Mouse (Mus musculus): ENCODE results near the gene Elmsan1. TPM values are rescaled to one million over a fixed set of nuclear protein-coding genes. Genes with fewer than 3 reads are reported as not detected.

The Elmsan1 gene
- polyA plus RNA-seq, 1 experiment from 2014 or later = 4.3 TPM

GRCm38 (mm10) chr12:84142281-84143050, 76.2 kb downstream of the Elmsan1 start:
- Histone ChIP-seq H3K4me3 (replicated peaks; ENCODE audit: low read depth, low read length) (no peak overlapping the region), H3K9me3 (ENCODE audit: control insufficient read depth, low read length) (no peaks in the 10 kb centered on the region), H3K27ac (replicated peaks; ENCODE audit: low read depth, low read length) (no peak overlapping the region), H3K27me3 (ENCODE audit: control insufficient read depth, insufficient read depth, low read length) (no peaks in the 10 kb centered on the region), H3K4me1 (ENCODE audit: control insufficient read depth, insufficient read depth, low read length) (0 out of 2 replicates have a peak, but pooled peaks cover 2% of the 10 kb centered on the region), H3K9ac (replicated peaks; ENCODE audit: low read length) (no peak overlapping the region), H3K36me3 (ENCODE audit: control insufficient read depth, insufficient read depth, low read length) (peaks cover 26% of the 10 kb centered on the region), H3K4me2 (ENCODE audit: low read length) (no peak overlapping the region)
- no peak for ATAC-seq (ENCODE audit: low FRiP score, low TSS enrichment)
- DNase-seq = no peak
- 57% methylated on average over 14 of the region's 14 CpGs for WGBS

- Histone ChIP-seq H3K36me3 (ENCODE audit: control insufficient read depth, insufficient read depth, low read length) (peaks cover 37% of the 10 kb centered on the region), H3K27ac (replicated peaks; ENCODE audit: low read depth, low read length) (no peak overlapping the region), H3K9ac (replicated peaks; ENCODE audit: low read length) (no peak overlapping the region), H3K4me1 (ENCODE audit: control insufficient read depth, insufficient read depth, low read length) (no peaks in the 10 kb centered on the region), H3K9me3 (ENCODE audit: control insufficient read depth, low read length) (no peaks in the 10 kb centered on the region), H3K27me3 (ENCODE audit: control insufficient read depth, insufficient read depth, low read length) (no peaks in the 10 kb centered on the region), H3K4me3 (replicated peaks; ENCODE audit: low read depth, low read length) (no peak overlapping the region), H3K4me2 (ENCODE audit: low read length) (no peak overlapping the region)
- 87% methylated on average over 4 of the region's 4 CpGs for WGBS
- DNase-seq = no peak
- ATAC-seq (ENCODE audit: low FRiP score, low TSS enrichment) = no peak
Observed at GRCm38 (mm10) chr12:84141271-84141670, 77.4 kb downstream of the Elmsan1 start.

GRCm38 (mm10) chr12:84140135-84140534, 78.5 kb downstream of the Elmsan1 start:
- no peaks in the 10 kb centered on the region for H3K27me3 ChIP-seq (ENCODE audit: control insufficient read depth, insufficient read depth, low read length)
- ATAC-seq (ENCODE audit: low FRiP score, low TSS enrichment) = no peak
- H3K27ac ChIP-seq (replicated peaks; ENCODE audit: low read depth, low read length) = no peak overlapping the region
- H3K36me3 ChIP-seq (ENCODE audit: control insufficient read depth, insufficient read depth, low read length) = peaks cover 47% of the 10 kb centered on the region
- H3K9ac ChIP-seq (replicated peaks; ENCODE audit: low read length) = no peak overlapping the region
- no peaks in the 10 kb centered on the region for H3K9me3 ChIP-seq (ENCODE audit: control insufficient read depth, low read length)
- H3K4me2 ChIP-seq (ENCODE audit: low read length) = no peak overlapping the region
- DNase-seq = no peak
- 77% methylated on average over 4 of the region's 4 CpGs for WGBS
- H3K4me1 ChIP-seq (ENCODE audit: control insufficient read depth, insufficient read depth, low read length) = no peaks in the 10 kb centered on the region
- no peak overlapping the region for H3K4me3 ChIP-seq (replicated peaks; ENCODE audit: low read depth, low read length)

GRCm38 (mm10) chr12:84137131-84137530, 81.5 kb downstream of the Elmsan1 start:
- H3K4me3 ChIP-seq (replicated peaks; ENCODE audit: low read depth, low read length) = no peak overlapping the region
- no peak for ATAC-seq (ENCODE audit: low FRiP score, low TSS enrichment)
- H3K27me3 ChIP-seq (ENCODE audit: control insufficient read depth, insufficient read depth, low read length) = no peaks in the 10 kb centered on the region
- no peak overlapping the region for H3K4me2 ChIP-seq (ENCODE audit: low read length)
- H3K4me1 ChIP-seq (ENCODE audit: control insufficient read depth, insufficient read depth, low read length) = no peaks in the 10 kb centered on the region
- peaks cover 50% of the 10 kb centered on the region for H3K36me3 ChIP-seq (ENCODE audit: control insufficient read depth, insufficient read depth, low read length)
- no peaks in the 10 kb centered on the region for H3K9me3 ChIP-seq (ENCODE audit: control insufficient read depth, low read length)
- H3K9ac ChIP-seq (replicated peaks; ENCODE audit: low read length) = no peak overlapping the region
- no peak overlapping the region for H3K27ac ChIP-seq (replicated peaks; ENCODE audit: low read depth, low read length)
- DNase-seq = no peak
- WGBS = 90% methylated on average over 7 of the region's 7 CpGs

- no peak overlapping the region for H3K4me3 ChIP-seq (replicated peaks; ENCODE audit: low read depth, low read length)
- H3K4me1 ChIP-seq (ENCODE audit: control insufficient read depth, insufficient read depth, low read length) = no peaks in the 10 kb centered on the region
- ATAC-seq (ENCODE audit: low FRiP score, low TSS enrichment) (no peak), DNase-seq (peak; percentile 43)
- no peak overlapping the region for H3K9ac ChIP-seq (replicated peaks; ENCODE audit: low read length)
- no peak overlapping the region for H3K4me2 ChIP-seq (ENCODE audit: low read length)
- no peaks in the 10 kb centered on the region for H3K27me3 ChIP-seq (ENCODE audit: control insufficient read depth, insufficient read depth, low read length)
- H3K36me3 ChIP-seq (ENCODE audit: control insufficient read depth, insufficient read depth, low read length) = peaks cover 53% of the 10 kb centered on the region
- WGBS = 67% methylated on average over 3 of the region's 3 CpGs
- H3K9me3 ChIP-seq (ENCODE audit: control insufficient read depth, low read length) = no peaks in the 10 kb centered on the region
- no peak overlapping the region for H3K27ac ChIP-seq (replicated peaks; ENCODE audit: low read depth, low read length)
Observed at GRCm38 (mm10) chr12:84132265-84132664, 86.4 kb downstream of the Elmsan1 start.

- Histone ChIP-seq H3K27me3 (ENCODE audit: control insufficient read depth, insufficient read depth, low read length) (no peaks in the 10 kb centered on the region), H3K27ac (replicated peaks; ENCODE audit: low read depth, low read length) (no peak overlapping the region), H3K4me1 (ENCODE audit: control insufficient read depth, insufficient read depth, low read length) (no peaks in the 10 kb centered on the region), H3K4me2 (ENCODE audit: low read length) (no peak overlapping the region), H3K9ac (replicated peaks; ENCODE audit: low read length) (no peak overlapping the region), H3K9me3 (ENCODE audit: control insufficient read depth, low read length) (no peaks in the 10 kb centered on the region), H3K36me3 (ENCODE audit: control insufficient read depth, insufficient read depth, low read length) (peaks cover 41% of the 10 kb centered on the region), H3K4me3 (replicated peaks; ENCODE audit: low read depth, low read length) (no peak overlapping the region)
- 94% methylated on average over 8 of the region's 8 CpGs for WGBS
- DNase-seq = no peak
- no peak for ATAC-seq (ENCODE audit: low FRiP score, low TSS enrichment)
Observed at GRCm38 (mm10) chr12:84129931-84130330, 88.8 kb downstream of the Elmsan1 start.

- H3K27me3 ChIP-seq (ENCODE audit: control insufficient read depth, insufficient read depth, low read length) = no peaks in the 10 kb centered on the region
- 91% methylated on average over 6 of the region's 6 CpGs for WGBS
- H3K36me3 ChIP-seq (ENCODE audit: control insufficient read depth, insufficient read depth, low read length) = peaks cover 41% of the 10 kb centered on the region
- ATAC-seq (ENCODE audit: low FRiP score, low TSS enrichment) (no peak), DNase-seq (no peak)
- H3K4me1 ChIP-seq (ENCODE audit: control insufficient read depth, insufficient read depth, low read length) = no peaks in the 10 kb centered on the region
- no peak overlapping the region for H3K4me2 ChIP-seq (ENCODE audit: low read length)
- no peak overlapping the region for H3K9ac ChIP-seq (replicated peaks; ENCODE audit: low read length)
- H3K27ac ChIP-seq (replicated peaks; ENCODE audit: low read depth, low read length) = no peak overlapping the region
- no peak overlapping the region for H3K4me3 ChIP-seq (replicated peaks; ENCODE audit: low read depth, low read length)
- no peaks in the 10 kb centered on the region for H3K9me3 ChIP-seq (ENCODE audit: control insufficient read depth, low read length)
Observed at GRCm38 (mm10) chr12:84128576-84128975, 90.1 kb downstream of the Elmsan1 start.

GRCm38 (mm10) chr12:84126899-84127298, 91.8 kb downstream of the Elmsan1 start:
- H3K9ac ChIP-seq (replicated peaks; ENCODE audit: low read length) = no peak overlapping the region
- WGBS = 78% methylated on average over 2 of the region's 2 CpGs
- H3K27ac ChIP-seq (replicated peaks; ENCODE audit: low read depth, low read length) = no peak overlapping the region
- ATAC-seq (ENCODE audit: low FRiP score, low TSS enrichment) (no peak), DNase-seq (no peak)
- no peak overlapping the region for H3K4me3 ChIP-seq (replicated peaks; ENCODE audit: low read depth, low read length)
- no peaks in the 10 kb centered on the region for H3K27me3 ChIP-seq (ENCODE audit: control insufficient read depth, insufficient read depth, low read length)
- peaks cover 36% of the 10 kb centered on the region for H3K36me3 ChIP-seq (ENCODE audit: control insufficient read depth, insufficient read depth, low read length)
- no peak overlapping the region for H3K4me2 ChIP-seq (ENCODE audit: low read length)
- H3K9me3 ChIP-seq (ENCODE audit: control insufficient read depth, low read length) = no peaks in the 10 kb centered on the region
- no peaks in the 10 kb centered on the region for H3K4me1 ChIP-seq (ENCODE audit: control insufficient read depth, insufficient read depth, low read length)

- Histone ChIP-seq H3K27me3 (ENCODE audit: control insufficient read depth, insufficient read depth, low read length) (no peaks in the 10 kb centered on the region), H3K9me3 (ENCODE audit: control insufficient read depth, low read length) (no peaks in the 10 kb centered on the region), H3K27ac (replicated peaks; ENCODE audit: low read depth, low read length) (no peak overlapping the region), H3K36me3 (ENCODE audit: control insufficient read depth, insufficient read depth, low read length) (peaks cover 30% of the 10 kb centered on the region), H3K9ac (replicated peaks; ENCODE audit: low read length) (no peak overlapping the region), H3K4me1 (ENCODE audit: control insufficient read depth, insufficient read depth, low read length) (no peaks in the 10 kb centered on the region), H3K4me2 (ENCODE audit: low read length) (no peak overlapping the region), H3K4me3 (replicated peaks; ENCODE audit: low read depth, low read length) (no peak overlapping the region)
- no peak for DNase-seq
- WGBS = 82% methylated on average over 12 of the region's 12 CpGs
- ATAC-seq (ENCODE audit: low FRiP score, low TSS enrichment) = no peak
Observed at GRCm38 (mm10) chr12:84125892-84126291, 92.8 kb downstream of the Elmsan1 start.
